Mouse (Mus musculus): ENCODE measurements around the gene Tenm4. TPM values are rescaled to one million over a fixed set of nuclear protein-coding genes. Genes with fewer than 3 reads are reported as not detected.

Tenm4 gene
- polyA plus RNA-seq (2017; shearing (Covaris generic)) = under 1 TPM in 1 of 2 experiments, not detected in 1; 0.45 TPM

DNA sequence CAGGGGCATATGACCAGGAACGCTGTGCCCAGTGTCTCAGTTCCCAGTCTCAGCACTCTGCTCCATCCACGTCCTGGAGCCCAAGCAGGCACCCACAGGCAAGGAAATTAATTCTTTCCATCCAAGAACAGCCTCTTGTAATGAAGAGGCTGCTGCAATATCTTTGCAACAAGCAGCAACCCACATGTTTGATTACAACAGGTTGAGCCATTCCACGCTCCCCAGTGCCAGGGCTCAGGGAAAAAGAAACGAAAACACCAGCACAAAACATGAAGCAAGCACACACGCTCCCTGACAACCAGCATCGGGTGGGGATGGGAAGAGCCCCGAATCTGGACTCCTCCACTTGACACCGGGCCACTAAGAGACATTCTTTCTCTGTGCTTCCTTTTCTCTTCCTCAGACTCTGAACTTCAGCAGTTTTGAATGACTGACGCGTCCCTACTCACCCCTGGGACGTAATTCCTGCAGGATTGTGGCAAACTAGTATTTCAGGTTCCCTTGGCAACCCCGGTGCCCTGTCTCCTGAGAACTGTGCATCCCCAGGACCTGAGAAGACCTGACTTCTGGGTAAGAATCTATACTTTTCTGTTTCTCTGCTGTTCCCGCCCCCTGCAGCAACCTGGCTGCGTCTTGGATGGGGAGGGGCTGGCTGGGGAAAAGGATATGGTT lies at the start of gene Tenm4:
Tenm4 (plus strand) TSS at position 323 of the 672 bp plus-strand sequence.
- no peak for ATAC-seq

DNA sequence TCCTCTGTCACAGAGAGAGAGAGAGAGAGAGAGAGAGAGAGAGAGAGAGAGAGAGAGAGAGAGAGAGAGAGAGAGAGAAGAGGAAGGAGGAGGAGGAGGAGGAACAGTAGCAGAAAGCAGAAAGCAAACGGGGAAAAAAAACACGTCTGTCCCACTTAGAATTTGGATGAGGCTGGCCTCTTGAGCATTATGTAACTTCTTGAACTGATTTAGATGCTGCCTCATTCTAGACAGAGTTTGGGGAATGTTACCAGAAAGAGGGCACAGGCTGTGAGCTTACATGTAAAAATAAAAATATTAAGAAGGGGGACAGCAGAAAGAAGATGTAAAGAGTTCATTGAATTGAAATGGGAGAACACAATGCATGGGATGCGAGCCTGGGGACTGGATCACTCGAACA lies 40.3 kb upstream of the Tenm4 start:
- no peak for ATAC-seq

DNA sequence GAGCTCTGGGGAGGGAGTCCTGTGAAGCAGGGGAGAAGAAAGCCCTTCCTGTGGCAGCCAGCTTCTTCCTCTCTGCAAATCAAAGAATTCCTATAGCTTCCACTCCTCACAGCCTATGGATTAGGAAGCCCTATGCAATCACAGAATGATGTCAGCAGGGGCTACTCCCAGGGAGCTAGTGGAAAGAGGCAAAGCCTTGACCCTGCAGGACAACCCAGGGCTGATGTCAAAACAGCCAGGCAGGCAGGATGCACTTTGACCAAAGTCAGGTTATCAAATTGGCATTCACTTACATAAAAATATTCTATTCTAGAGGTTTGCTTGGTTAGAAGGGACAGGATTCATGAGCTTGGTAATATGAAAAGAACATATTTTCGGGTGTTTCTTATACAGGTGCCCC lies 39.9 kb upstream of the Tenm4 start:
- no peak for ATAC-seq

DNA sequence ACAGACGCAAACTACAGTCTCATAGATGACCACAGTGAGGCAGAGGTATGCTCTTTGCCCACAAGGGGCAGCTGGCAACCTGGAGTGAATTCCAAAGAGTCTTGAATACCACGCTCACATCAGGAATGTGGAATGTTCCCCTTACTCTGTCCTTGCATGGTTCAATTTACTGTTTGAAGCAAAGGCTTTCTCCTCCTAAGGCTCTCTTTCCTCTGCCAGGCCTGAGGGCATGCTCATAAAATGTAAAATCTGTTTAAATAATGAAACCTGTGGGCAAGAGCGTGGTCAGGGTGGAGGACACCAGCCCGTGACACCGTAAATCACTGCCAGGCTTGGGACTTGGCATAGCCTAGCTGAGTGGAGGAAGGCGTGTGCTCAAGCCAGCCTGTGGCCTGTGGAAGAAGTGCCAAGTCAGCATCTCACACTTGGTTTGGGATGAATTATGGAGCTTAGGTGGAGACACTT lies 34.5 kb upstream of the Tenm4 start:
- no peak for ATAC-seq

DNA sequence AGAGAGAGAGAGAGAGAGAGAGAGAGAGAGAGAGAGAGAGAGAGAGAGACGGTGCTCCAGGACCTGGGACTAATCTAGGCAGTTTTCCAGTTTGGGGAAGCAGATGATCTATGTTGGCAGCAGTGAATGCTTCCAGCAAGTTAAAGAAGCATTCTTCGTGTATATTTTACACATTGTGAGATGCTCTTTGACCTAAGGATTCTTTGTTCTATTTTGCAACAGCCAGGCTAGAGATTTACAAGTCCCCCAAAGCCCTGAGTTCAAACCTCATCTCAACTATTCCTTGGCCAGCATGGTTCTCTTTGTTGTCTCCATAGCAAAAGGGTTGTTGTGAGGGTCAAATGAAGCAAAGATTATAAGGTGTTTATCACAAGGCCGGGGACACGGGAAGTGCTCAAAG lies 29.2 kb upstream of the Tenm4 start:
- ATAC-seq = no peak

DNA sequence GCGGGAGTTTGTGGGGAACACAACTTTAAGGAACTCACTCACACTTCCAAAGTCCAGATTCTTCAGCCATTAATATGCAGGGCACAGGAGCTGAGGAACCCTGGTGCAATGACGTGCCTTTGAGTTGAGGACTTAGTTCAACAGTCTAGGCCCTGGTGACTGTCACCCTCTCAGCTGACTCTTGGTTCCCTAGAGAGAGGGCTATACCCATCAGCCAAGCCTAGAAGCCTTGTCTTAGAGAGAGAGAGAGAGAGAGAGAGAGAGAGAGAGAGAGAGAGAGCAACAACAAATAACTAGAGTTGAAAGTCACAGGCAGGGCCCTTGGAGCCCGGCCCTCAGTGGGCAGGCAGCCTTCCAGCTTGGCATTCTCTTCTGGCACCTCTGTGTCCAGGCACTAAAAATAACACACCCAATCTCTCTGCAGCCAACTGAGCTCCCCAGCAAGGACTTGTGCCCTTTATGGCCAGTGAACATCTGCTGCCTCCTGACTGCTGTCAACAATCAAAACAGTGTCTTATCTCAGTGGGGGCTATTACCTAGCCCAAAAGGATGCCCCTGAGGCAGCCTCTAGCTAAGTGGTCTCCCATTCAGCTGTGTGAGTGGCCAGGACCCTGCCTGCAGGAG lies 28.0 kb upstream of the Tenm4 start:
- ATAC-seq = no peak

DNA sequence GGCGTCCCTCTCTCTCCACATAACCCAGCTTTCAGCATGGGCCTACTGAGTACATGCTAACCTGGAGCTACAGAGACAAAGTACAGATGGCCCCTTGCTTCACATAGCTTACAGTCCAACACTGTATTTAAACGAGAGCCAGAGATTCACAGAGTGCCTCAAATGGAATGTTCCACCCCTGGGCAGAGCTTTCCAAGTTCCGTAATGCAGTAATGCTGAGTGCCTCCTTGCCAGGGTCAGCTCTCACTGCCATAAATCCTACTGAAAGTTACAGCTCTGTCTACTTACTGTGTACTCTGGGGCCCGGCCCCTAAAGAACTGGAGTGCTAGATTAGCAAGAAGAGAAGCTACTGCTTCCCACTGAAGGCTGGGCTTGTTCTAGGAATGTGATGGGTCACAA lies 23.6 kb upstream of the Tenm4 start:
- no peak for ATAC-seq

DNA sequence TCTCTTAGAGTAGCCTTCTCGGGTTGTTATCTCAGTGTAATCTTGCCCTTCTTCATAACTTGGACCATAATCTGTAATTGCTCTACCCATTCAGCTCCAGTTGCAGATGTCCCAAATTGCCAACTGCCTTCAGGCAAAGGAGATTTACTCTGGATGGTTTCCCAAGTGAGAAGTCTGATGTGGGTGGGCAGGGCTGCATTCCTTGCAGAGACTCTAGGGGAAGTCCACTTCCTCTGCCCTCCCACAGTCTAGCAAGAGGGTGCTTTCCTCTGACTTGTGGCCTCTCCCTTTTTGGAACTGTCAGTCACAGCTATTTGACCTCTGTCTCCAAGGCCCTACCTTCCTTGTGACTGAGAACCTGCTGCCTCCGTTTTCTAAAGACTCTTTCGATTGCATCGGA lies 22.9 kb upstream of the Tenm4 start:
- ATAC-seq = no peak

DNA sequence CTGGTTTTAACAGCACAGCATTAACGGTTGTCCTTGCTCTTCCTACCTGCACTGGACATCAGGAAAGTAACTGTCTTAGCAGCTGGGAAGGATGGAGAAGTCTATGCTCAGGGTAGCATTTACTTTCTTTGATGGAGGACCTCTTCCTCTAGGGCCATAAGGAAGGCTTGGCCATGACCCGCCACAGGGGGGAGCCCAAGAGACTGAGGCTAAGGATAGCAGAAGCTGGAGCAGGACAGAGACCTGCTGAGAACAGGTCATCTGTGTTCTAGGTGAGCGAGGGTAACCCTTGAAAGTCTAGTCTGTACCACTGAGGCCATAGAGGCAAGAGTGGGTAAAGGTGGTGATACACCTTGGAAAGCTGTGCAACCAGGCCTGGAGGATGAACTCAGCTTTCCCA lies 19.8 kb upstream of the Tenm4 start:
- no peak for ATAC-seq

DNA sequence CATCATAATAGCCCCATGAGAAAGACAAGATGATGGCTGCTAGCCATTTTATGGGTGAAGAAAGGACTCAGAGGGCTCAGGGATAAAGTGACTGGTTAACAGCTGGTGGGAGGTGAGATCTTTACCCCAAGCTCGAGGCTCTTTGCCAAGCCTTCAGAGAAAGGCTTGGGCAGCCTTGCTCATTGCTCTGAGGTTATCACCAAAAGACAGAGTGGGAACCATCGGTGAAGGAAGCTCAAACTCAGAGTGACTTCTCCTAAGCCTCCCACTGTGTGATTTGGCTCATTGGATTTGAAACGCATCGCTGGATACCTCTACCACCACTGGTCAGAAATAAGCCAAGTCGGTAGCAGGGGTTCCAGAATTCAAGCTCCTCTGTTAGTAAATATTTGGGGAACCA lies 19.1 kb upstream of the Tenm4 start:
- ATAC-seq = no peak

DNA sequence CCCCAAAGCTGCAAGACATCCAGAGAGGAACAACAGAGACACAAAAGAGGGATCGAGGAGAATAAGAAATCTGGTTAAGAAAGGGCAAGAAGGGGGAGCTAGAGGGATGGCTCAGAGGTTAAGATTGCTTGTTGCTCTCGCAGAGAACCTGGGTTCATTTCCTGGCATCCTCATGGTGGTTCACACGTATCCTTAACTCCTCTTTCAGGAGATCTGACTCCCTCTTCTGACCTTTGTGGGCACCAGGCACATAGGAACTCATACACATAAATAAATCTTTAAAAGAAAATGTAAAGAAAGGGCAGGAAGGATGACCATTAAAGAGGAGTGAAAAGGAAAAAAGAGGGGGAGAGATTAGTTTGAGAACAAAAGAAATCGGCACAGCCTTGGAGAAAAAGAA lies 18.6 kb upstream of the Tenm4 start:
- no peak for ATAC-seq

DNA sequence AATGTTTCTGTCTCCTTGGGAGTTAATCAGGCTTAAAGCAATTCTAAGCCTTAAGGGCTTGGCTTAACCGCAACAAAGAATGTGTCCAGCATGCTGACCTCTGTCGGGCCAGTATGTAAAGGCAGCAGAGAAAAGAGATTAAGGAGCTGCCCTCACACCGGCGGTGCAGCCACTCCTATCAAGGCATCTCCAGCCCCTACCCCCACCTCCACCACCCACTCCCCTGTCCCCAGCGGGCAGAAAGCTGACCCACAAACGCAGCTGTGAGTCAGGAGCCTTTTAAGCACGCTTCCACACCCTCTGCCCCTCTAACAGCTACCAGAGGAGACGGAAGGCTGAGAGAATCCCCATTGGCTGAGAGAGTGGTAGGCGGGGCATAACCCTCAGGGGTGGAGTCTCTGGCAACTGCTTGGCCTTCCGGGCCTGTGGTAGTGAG lies 18.1 kb upstream of the Tenm4 start:
- ATAC-seq = no peak

DNA sequence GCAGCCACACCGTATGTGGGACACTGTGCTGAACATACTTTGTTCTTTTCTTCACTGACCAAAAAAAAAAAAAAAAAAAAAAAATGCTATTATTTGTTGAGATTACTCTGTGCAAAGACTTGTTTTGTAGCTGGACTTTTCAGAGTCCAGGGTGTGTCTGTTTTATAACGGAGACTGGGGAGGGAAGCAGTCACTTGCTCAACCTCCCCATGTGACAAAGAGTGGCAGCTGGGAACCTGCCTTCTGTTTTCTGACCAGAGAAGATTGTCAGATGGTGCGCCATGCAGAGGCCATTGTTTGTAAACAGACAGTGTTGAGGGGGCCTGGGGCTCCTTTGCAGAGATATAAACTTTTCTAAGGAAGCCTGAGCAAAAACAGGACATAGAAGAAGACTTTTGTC lies 17.0 kb upstream of the Tenm4 start:
- ATAC-seq = no peak

DNA sequence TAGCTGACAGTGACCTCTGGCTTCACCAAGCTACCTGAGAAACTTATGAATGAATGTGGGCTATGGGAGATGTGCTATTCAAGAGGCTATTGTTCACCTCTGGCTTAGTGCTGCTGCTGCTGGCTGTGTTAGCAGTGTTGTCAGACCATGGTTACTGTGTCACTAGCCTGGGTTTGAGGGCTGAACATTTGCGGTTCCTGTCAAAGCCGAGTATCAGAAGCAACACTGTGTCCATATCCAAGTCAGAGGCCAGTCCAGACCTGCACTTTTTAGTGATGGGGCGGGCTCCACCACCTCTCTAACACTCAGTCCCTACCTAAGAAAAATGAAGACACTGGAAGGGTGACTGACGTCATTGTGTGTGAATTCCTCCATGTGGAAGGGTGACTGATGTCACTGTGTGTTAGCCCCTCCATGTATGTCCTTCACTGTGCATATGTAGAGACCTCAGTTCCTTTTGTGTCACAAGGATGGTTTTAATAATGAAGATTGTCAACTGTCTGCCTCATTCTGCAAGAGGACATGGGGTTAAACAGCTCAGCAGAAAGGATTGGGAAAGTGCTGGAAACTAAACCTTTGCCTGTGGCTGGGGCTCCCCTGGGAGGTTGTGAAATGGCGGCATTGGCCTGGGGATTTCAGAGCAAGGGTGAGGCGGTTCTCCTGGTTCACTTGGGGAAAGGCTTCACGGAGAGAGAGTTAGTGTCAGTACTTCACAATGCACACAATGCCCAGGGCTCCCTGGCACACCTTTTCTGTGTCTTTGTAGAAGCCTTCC lies 14.4 kb upstream of the Tenm4 start:
- no peak for ATAC-seq

DNA sequence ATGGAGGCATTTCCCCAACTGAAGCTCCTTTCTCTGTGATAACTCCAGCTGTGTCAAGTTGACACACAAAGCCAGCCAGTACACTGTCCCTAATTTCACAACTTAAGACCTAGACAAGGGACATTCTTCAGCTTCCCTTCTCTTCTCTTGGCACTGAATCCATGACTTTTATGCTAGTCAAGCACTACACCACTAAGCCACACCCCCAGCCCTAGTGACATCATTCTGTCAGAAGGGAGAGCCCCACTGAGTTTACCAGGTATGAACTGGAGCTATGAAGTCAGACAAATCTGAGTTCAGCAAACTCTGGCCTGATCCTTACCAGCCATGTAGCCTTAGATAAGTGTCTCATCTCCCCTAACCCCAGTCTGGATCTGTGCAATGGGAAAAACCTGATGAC lies 6.9 kb upstream of the Tenm4 start:
- ATAC-seq = no peak

DNA sequence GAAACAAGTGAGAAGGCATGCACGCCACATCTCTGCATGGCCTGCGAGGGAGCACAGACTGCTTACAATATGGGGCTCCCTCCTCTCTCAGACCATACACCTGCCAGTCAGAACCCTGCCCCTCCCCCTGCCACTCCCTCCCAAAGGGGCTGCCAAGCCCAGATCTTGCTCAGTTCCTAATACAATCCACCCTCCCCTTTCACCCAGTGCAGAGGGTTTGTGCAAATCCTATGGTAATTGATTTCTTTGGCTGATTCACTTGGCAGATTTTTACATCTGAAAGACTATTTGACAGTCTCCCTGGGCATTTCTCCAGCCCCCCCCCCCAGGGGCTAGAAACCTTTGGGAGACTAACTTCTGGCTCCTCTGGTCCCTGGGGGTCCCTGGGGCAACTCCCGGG lies 2.1 kb upstream of the Tenm4 start:
- ATAC-seq = no peak

DNA sequence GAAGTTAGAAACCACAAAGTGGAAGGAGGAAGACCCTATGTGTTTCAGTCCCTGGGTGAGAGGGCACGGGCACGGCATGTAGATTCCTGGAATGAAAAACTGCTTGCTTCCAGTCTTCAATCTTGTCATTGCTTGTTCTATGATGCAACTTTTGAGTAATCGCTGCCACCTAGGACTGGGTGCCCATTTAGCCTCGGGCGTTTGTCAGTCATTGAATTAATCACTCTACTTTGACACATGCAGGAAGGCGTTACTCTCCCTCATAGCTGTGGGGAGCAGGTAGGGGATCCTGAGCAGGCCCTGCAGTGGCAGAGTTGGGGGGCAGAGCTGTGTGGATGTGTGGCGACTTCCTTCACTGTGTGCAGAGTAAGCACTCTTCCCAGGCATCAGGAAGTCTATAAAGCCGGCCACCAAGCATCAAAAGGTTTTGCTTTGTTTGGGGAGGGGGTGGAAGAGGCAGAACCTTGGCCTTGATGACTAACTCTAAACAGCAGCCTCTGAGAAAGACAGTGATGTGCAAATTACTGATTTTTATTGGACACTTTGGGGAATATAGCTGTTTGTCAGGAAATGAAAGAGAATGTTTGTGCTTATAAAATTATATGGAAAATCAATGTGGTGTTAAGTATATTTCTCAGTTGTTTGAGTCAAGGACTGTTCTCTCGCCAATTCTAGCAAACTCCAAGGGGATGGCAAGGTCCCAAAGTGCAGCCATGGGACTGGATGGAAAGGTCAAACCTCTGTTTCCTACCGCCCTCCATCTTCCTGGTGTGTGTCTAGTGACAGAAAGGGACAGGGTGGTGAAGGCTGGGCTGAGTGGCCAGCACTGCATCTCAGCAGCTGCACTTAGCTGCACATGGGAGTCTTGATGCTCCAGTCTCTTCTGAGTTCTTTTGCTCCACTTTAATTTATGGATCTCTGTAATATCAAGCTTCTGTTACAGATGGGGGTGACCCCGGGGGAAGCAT lies 834 bp downstream of the Tenm4 start:
- ATAC-seq = no peak

DNA sequence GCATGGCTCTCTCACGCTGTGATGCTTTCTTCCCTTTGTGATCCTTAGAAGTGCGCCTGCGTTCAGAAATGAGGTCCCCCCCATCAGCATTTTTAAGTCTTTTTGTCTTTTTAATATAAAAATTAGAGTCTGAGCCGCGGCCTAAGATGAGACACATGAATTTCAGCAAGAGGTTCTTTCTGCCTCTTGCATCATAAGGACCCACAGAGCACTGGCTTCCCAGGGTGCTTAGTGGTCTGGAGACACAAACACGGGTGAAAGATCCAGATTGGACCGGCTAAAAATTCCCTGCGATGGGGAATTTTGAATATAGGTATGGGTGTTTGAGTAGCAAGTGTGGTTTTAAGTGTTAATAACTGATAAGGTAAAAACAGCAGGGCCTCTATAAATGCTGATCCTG lies 5.7 kb downstream of the Tenm4 start:
- ATAC-seq = no peak

DNA sequence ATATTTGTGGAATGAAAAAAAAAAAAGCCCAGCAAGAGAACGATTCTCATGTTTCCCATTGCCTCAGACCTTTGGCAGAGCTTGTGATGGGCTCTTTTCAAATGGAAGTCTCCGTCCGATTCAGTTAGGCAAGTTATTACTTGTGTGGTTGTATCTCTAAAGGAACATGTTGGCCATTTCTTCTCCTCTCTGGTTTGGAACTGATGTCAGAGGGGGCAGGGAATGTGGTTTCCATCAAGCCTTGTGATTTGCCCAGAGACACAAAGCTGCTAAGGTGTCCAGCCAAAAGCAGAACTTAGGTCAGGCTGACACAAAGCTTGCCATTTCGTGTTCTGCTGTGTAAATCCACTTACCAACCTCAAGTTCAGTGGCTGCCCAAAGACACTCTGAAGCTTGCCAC lies 10.7 kb downstream of the Tenm4 start:
- ATAC-seq = no peak

DNA sequence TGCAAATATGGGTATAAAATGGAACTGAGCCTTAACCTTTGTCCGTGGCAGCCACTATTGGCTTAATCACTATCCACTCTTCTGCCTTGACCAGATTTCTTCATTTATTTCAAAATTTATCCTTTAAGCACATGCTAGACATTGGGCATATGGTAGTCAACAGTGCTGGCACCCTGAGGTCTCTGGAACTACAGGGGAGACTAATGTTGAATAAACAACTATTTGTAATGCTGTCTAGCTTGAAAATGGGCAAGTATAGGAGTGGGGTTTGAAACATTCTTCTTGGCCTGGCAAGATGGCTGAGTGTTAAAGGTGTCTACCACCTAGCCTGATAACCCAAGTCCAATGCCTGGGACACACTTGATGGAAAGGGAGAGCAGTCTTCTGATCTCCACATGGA lies 12.1 kb downstream of the Tenm4 start:
- ATAC-seq = no peak

DNA sequence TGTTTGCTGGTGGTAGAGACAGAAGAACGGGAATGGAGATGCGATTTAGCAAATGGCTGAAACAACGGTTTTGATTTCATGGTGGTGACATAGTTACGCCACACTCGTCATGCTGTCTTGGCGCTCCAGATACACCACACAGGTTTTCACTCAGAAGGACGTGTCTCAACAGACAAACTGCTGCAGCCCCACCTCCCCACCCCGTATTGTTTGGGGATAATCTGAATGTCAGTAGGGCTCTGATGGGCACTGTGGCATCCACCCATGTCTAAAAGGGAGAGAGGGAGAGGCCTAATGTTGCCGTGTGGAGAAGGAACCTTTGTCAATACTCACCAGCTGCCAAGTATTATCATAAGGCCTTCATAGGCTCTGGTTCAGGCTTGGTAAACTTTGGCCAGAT lies 14.4 kb downstream of the Tenm4 start:
- no peak for ATAC-seq

DNA sequence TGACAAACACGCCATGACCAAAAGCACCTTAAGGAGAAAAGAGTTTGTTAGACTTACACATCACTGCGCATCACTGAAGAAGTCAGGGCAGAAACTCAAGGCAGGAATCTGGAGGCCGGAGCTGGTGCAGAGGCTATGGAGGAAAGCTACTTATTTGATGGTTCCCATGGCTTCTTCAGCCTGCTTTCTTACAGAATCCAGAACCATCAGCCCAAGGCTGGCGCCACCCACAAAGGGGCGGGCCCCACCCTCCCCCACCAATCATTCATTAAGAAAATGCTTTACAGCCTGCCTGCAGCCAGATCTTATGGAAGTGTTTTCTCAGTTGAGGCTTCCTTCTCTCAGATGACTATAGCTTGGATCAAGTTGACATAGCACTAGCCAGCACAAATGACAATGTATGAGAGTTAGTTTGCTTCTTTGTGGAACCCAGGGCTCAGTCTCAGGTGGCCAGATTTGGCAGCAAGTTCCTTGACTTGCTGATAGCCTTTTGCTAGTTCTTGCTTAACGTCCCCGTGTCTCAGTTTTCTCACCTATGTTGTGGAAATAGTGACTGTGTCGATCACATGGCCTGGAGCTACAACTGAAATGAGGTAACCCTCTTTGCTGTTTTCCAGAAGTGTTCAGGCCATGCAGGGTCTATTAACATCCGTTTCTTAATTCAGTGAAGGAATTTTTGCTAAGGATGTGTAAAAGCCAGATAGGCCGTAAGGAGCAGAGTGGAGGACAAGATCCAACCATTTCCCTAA lies 32.9 kb downstream of the Tenm4 start:
- ATAC-seq = no peak

Data from activated CD4-positive, CD25-positive, alpha-beta regulatory T cell, adult 4 months (primary cell).